Mouse (Mus musculus): ENCODE data around the gene Dnajc5.

Dnajc5 gene

GRCm38 (mm10) chr2:181511231-181511630, 9.1 kb upstream of the Dnajc5 start:
- no peak for DNase-seq (ENCODE audit: low spot score)

- no peak for DNase-seq (ENCODE audit: low spot score)
These were observed 1.1 kb upstream of the Dnajc5 start for GRCm38 (mm10) chr2:181519201-181519600.

DNA sequence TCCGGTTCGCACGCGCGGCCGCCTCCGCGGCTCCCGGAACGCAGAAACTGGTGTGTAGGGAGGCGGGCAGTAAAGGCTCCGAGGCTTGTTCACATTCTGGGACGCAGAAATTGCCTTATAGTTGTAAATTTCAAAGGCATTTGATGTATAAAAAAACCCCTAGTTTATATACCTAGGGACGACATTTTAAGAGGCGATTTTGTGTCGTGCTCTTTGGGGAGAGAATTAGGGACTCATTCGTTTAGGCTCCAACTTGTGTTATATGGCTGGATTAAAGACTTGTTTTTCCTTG, 597 bp downstream of the Dnajc5 start:
- no peak for DNase-seq (ENCODE audit: low spot score)

DNA sequence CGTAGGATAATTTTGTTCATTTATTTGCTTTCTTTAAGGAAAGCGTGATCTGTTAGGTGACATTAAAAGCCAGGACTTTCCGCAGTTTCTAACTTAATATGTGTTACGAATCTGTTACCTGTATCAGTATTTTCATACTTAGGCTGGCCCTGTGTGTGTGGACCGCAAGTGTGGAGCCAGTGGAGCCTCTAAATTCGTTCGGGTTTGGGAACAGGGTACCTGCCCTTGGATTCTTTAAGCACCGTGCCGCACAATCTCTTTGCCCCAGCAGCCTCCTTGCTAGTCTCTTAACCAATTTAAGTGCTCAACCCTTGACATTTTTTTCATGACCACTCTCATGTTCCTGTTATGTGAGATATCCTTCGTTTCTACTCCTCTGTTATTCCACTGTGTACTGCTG, 1.2 kb downstream of the Dnajc5 start:
- no peak for DNase-seq (ENCODE audit: low spot score)

DNA sequence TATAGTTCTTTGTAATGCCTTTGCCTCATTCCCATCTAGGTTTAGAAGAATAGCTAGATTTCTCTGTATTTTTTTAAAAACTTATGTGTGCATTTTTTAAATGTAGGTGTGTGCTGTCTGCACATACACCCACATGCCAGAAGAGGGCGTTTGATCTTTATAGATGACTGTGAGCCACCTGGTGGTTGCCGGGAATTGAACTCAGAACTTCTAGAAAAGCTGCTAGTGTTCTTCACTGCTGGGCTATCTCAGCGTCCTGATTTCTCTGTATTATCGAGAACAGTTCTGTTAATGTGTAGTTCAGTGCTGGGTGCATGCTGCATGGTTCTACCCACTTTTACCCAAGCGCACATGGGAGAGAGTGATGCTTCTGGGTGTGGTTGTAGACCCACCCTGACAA, 2.5 kb downstream of the Dnajc5 start:
- no peak for DNase-seq (ENCODE audit: low spot score)

DNA sequence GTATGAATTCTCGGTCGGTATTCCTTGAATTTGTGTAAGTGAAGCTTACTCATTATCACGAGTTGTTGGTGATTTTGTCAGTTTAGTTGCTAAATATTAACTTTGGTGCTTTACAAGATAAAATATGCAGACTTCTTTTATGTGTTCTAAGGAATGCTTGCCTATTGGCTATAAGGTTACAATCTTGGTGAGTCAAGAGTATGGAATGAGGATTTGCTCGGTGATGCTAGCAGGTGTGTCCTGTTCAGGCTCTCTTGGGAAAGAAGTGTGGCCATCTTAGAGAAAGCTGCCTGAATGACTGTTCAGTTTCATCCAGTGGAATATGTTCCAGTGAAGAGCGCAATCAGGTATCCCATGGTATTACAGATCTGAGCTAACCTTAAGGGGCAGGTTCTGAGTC, 5.2 kb downstream of the Dnajc5 start:
- no peak for DNase-seq (ENCODE audit: low spot score)

DNA sequence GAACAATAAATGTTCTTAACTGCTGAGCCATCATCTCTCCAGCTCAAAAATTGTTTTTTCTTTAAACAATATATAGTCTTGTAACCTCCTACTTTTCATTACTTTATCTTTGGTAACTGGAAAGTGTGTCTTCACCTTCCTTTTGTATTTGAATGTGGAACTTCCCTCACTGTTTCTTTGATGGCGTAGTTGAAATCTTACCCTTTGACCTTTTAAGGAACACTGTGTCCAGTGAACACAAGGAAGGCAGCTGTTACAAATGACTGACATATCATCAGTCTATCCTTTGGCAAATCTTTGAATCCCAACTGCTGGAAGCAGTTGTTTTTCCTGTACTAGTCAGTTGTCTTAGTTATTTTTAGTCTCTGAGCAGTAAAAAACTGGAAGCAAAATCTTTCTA, 8.8 kb downstream of the Dnajc5 start:
- no peak for DNase-seq (ENCODE audit: low spot score)

- no peak for DNase-seq (ENCODE audit: low spot score)
These were observed 12.3 kb downstream of the Dnajc5 start for GRCm38 (mm10) chr2:181532589-181532988.

- DNase-seq (ENCODE audit: low spot score): no peak
These were observed 16.1 kb downstream of the Dnajc5 start for GRCm38 (mm10) chr2:181536410-181536809.

GRCm38 (mm10) chr2:181537444-181538047, 17.3 kb downstream of the Dnajc5 start:
- peak; percentile 48 for DNase-seq (ENCODE audit: low spot score)

DNA sequence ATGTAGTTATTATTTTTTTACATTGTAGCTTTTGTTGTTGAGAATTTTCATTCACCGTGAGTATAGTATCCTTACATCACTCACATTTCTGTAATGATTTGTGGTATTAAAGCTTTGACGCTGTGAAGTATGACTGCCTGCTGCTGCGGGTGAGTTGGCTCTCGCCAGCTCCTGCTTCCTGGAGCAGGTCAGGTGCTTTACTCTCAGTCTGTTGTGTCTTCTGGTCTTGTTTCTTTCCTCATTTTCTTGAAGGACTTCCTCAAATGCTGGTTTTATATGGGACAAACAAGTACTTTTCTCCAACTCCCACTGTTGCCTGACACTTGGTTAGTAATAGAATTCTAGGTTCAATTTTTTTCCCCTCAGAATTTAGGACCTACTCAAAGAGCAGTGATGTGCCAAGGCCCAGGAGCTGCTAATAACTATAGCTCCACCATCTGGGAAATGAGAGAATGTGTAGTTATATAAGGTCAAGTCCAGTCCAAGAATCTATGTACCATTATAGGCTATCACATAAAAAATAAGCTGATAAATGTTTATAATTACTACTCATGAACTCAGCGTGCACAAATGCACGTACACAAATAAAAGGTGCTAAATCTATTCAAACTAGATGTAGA, 21.6 kb downstream of the Dnajc5 start:
- no peak for DNase-seq (ENCODE audit: low spot score)

GRCm38 (mm10) chr2:181546142-181546541, 25.9 kb downstream of the Dnajc5 start:
- no peak for DNase-seq (ENCODE audit: low spot score)

DNA sequence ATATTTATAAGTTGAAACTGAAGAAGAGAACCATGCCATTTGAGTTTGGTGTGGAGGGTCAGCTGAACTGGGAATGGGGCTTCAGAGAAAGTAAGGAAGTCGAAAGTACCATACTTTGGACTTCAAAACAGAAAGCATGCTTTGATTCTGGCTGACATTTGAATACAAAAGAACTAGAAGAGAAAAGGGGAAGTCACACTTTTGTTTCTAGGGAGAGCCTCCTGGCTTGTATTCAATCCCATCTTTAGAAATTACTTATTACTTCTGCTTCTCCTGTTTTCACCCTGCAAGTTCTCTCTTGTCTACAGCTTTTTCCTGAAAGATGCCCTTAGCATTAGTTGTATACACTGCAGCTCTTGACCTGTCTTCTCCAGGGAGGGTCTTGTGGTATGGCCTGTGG, 27.9 kb downstream of the Dnajc5 start:
- no peak for DNase-seq (ENCODE audit: low spot score)

GRCm38 (mm10) chr2:181548682-181549081, 28.4 kb downstream of the Dnajc5 start:
- DNase-seq (ENCODE audit: low spot score): no peak

DNA sequence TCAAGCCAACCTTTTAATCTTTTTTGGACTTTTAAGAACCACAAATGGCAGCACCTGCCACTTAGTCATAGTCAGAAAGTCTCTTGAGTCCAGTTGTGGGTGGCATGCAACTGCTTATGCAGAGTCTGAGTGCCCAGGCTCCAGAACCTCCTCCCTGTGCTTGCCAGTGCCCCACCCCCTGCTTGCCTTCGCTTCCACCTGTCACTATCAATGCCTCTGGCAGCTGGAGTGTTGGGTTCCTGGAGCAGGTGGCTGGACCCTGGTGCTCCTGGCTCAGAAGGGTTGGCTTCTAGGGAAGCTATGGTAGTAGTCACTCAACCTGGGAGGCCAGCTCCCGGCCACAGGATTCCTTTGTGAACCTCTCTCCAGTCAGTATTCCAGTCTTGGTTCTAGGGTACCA, 29.9 kb downstream of the Dnajc5 start:
- no peak for DNase-seq (ENCODE audit: low spot score)

DNA sequence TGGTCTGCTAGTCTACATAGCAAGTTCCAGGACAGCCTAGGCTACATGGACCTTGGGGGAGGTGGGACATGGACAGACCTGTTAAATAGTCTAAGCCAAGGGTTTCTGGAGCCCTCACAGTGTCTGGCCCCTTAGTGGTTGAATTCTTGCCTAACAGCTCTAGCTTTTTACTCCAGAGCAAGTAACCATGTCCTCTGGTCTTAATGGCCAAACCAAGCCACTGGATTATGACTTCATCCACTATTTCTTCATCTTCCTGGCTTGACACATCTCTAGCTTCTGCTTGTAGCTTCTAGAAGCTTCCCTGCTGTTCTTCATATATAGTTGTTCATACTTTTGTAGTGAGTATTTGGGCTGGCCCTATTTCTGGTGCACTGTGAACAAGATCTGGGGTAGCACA, 33.5 kb downstream of the Dnajc5 start:
- no peak for DNase-seq (ENCODE audit: low spot score)

DNA sequence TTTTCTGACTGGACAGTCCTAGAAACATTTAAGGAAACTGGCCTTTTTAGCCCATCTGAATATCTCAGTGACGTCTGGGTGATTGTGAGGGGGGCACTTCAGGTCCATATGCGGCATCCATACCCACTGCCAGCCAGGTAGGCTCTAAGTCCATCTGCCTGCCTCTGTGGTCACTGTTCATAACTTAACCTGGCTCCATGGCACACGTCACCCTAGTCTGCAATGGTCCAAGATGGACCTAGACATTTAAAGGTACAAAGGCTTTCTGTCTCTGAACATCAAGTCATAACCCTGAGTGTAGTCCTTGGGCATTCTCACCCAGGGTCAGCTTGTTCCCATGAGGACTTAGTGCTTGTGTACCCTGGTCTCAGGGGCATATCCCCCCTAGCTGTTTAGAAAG, 47.1 kb downstream of the Dnajc5 start:
- no peak for DNase-seq (ENCODE audit: low spot score)

DNA sequence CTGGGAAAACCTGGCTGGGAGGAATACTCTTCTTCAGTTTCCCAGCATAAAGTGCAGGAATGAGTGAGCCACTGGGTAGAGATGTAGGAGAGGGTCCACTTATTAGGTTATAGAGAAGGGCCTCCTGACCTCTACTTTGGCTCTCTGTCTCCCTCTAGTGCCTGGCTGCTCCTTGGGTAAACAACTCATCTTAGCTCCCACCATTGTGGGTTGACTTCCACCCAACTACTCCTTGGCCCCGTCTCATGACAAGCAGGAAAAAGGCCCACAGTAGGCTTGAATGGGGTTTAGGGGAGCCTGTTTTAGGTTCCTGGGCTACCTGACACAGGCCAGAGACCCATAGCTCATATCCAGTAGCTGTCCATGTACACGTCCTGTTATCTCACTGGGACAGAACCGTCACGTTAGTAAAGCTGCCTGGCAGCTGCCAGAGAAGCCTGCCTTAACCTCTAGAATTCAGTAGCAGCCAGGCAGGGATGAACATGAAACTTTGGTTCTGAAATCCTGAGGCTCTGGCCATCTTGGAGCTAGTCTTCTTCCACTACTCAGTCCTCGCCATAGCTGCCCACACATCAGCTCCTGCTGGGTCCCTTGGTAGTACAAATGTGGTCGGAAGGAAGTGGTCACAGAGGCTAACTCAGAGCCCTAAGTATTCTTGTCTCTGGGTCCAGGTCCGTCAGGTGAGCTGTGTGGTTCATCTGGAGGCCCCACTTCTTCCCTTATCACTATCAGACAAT, 48.2 kb downstream of the Dnajc5 start:
- no peak for DNase-seq (ENCODE audit: low spot score)

- no peak for DNase-seq (ENCODE audit: low spot score)
These were observed 49.6 kb downstream of the Dnajc5 start for GRCm38 (mm10) chr2:181569856-181570255.

- DNase-seq (ENCODE audit: low spot score): no peak
These were observed 50.1 kb downstream of the Dnajc5 start for GRCm38 (mm10) chr2:181570375-181570774.

DNA sequence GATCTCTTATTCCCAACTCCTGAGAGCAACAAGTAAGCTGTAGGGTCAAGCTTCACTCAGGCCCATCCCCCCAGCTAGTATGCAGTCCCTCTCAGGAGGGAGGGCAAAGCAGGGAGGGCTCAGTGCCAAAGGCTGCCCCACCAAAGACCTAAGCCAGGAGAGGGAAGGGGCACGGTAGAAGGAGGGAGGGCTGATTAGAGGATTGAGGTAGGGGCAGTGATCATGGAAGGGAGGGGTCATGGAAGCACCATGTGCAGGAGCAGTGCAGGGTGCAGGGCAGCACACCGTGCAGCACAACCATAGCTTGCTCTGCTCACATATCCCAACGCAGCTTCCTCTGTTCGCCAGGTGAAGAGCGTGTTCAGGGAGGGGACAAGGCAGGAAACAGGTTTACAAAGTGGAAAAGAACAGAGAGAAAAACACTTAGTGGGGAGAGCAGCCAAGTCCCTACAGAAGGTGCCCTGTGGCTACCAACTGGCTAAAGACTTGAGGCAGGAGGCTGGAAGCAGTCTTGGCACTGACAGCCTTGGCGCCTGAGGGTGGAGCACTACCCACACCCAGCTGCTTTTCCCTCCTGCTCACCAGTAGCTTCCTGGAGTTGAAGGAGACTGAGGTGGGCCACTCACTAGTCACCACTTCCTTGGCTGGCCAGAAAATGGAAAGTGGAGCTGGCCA, 50.8 kb downstream of the Dnajc5 start:
- no peak for DNase-seq (ENCODE audit: low spot score)

- DNase-seq (ENCODE audit: low spot score): no peak
These were observed 51.8 kb downstream of the Dnajc5 start for GRCm38 (mm10) chr2:181571941-181572670.
